Mouse (Mus musculus) thymus, adult 2 months (tissue): ENCODE data around the gene Dgkd. TPM values are rescaled to one million over a fixed set of nuclear protein-coding genes. Genes with fewer than 3 reads are reported as not detected.

ENCODE experiments used
- DNase-seq: peaks from one replicate; pipeline ENCODE4 v3.0.0; 2021
- H3K27ac ChIP-seq: fragments of 200-500 bp; 2 replicates; pipeline ENCODE4 v1.5.1; 2012; ENCODE audit warnings: low read length, control low read depth; ENCODE audit not compliant: control insufficient read depth, insufficient read depth
- H3K27me3 ChIP-seq: fragments of 200-500 bp; 2 replicates; pipeline ENCODE4 v1.6.1; 2012; ENCODE audit warnings: mild to moderate bottlenecking, low read length, moderate library complexity, mixed read lengths; ENCODE audit not compliant: control insufficient read depth, insufficient read depth
- H3K36me3 ChIP-seq: fragments of 200-500 bp; 2 replicates; pipeline ENCODE4 v1.6.1; 2012; ENCODE audit warnings: mild to moderate bottlenecking, low read length, moderate library complexity; ENCODE audit not compliant: control insufficient read depth, insufficient read depth
- H3K4me1 ChIP-seq: fragments of 200-500 bp; replicated peaks from 2 replicates; pipeline ENCODE4 v1.6.1; 2012; ENCODE audit warnings: low read length; ENCODE audit not compliant: control insufficient read depth, insufficient read depth
- H3K4me3 ChIP-seq: fragments of 200-500 bp; 2 replicates; pipeline ENCODE4 v1.5.1; 2012; ENCODE audit warnings: mild to moderate bottlenecking, low read length, control low read depth, moderate library complexity; ENCODE audit not compliant: control insufficient read depth, insufficient read depth
- CTCF ChIP-seq: fragments of 200-500 bp; IDR thresholded peaks from 2 replicates; pipeline ENCODE4 v1.5.1; 2012; ENCODE audit warnings: mild to moderate bottlenecking, control low read depth, low read length, moderate library complexity, borderline replicate concordance; ENCODE audit not compliant: control insufficient read depth, poor library complexity, insufficient read depth; ENCODE audit errors: extremely low read depth
- POLR2A ChIP-seq: fragments of 200-500 bp; IDR thresholded peaks from 2 replicates; pipeline ENCODE4 v1.6.1; 2012; ENCODE audit warnings: mild to moderate bottlenecking, low read length, control low read depth, moderate library complexity; ENCODE audit not compliant: control insufficient read depth, poor library complexity, insufficient read depth; ENCODE audit errors: extremely low read depth
- WGBS: fragments of 180-500 bp; shearing (Covaris S2); methylation state at CpG from one replicate; pipeline ENCODE4 v1.1.7; 2018; 5-methylcytosine and 5-hydroxymethylcytosine counted together
- polyA plus RNA-seq: library from polyadenylated mRNA; depleted of rRNA; stranded (reverse); fragments of >200 nt; gene quantifications from 2 replicates; pipeline ENCODE4 v1.2.3, GENCODE M21; 2012

The Dgkd gene
- polyA plus RNA-seq, 1 experiment, result 182 TPM

DNA sequence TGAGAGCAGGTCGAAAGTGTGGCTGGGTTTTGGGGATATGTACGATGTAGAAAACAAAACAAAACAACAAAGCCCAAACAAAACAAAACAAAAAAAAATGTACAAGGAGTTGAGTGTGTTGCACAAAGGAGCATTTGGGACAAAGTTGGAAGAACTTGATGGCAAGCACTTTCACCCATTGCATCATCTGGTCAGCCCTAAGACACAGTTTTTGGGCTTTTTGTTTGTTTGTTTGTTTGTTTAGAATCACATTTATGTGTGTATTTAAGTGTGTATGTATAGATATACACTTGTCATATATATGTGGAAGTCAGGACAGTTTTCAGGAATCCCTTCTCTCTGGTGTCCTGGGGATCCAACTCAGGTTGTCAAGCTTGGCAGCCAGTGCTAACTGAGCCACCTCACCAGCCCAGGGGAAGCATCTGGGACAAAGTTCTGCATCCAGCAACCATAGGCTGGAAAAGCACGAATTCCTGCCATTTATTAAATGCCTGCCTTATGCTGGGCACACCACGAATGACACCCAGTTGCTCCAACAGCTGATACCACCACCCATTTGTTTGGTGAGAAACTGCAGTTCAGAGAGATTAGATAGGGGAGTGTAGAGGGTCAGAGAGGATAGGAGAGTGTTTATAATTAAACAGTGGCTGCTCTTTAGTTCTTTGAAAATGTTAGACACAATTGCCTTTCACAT lies 5.5 kb upstream of the Dgkd start:
- 16% methylated on average over 4 of the region's 4 CpGs for WGBS

GRCm38 (mm10) chr1:87848237-87848996 lies 4.7 kb upstream of the Dgkd start:
- no peak overlapping the region for H3K4me3 ChIP-seq
- no peaks in the 10 kb centered on the region for H3K27me3 ChIP-seq
- 88% methylated on average over 11 of the region's 11 CpGs for WGBS
- H3K36me3 ChIP-seq, result no peaks in the 10 kb centered on the region
- TF ChIP-seq POLR2A (no peak), CTCF (no peak)
- DNase-seq, result peak; percentile 40
- peak overlapping the region; percentile 71 for H3K27ac ChIP-seq
- peaks cover 51% of the 10 kb centered on the region for H3K4me1 ChIP-seq

More for the DNA sequence above, 5.5 kb upstream of the Dgkd start:
- Histone ChIP-seq H3K27me3 (no peaks in the 10 kb centered on the region), H3K36me3 (no peaks in the 10 kb centered on the region), H3K4me1 (peaks cover 49% of the 10 kb centered on the region), H3K4me3 (no peak overlapping the region), H3K27ac (peak overlapping the region; percentile 100)
- TF ChIP-seq CTCF (no peak), POLR2A (no peak)
- peak; percentile 35 for DNase-seq

DNA sequence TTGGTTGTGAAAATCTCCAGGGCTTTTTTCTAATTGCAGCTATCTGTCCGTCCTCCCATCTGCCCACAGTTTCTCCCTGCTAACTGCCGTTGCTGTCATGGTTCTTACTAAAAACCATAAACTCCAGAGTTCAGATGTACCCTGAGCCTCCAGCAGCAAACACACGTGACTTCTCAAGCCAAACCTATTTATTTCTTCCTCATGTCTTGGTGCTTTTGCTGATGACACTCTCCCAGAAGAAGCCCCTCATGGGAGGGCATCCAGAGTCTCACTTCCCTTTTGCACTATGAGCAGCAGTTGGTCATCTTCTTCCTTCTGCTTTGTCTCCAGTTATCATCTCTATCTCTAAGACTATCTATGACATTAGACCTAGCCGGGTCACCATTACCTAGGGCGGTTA lies 3.8 kb upstream of the Dgkd start:
- no peak overlapping the region; the same call in 1 of the 2 replicates for H3K27ac ChIP-seq
- 51% methylated on average over 5 of the region's 5 CpGs for WGBS
- H3K4me1 ChIP-seq, result peaks cover 51% of the 10 kb centered on the region
- H3K36me3 ChIP-seq, result no peaks in the 10 kb centered on the region
- no peaks in the 10 kb centered on the region for H3K27me3 ChIP-seq
- H3K4me3 ChIP-seq, result no peak overlapping the region
- TF ChIP-seq POLR2A (no peak), CTCF (no peak)
- no peak for DNase-seq

DNA sequence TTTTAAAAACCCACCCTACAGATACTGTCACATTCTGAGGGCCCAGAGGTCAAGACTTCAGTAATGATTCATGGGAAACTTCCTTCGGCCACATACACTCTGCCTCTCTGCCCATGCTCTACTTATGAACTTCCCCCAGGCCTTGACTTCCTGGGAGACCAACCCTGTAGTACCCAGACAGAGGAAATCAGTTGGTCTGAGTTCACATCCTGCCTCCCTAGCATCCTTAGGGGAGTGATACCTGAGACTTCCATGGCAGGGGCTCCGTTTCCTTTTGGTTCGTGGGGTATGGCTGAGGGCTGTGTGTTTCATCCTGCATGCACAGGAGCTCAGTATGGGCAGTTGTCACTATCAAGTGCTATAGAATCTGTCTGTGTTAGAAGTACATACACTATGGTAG lies 1.7 kb upstream of the Dgkd start:
- TF ChIP-seq CTCF, result no peak
- no peak for TF ChIP-seq POLR2A
- Histone ChIP-seq H3K4me3 (no peak overlapping the region), H3K4me1 (peaks cover 49% of the 10 kb centered on the region), H3K27me3 (no peaks in the 10 kb centered on the region), H3K27ac (peak overlapping the region; percentile 45; the same call in 1 of the 2 replicates), H3K36me3 (no peaks in the 10 kb centered on the region)
- WGBS, result 79% methylated on average over 3 of the region's 3 CpGs
- DNase-seq, result peak; percentile 38

- Histone ChIP-seq H3K4me1 (peaks cover 46% of the 10 kb centered on the region), H3K36me3 (no peaks in the 10 kb centered on the region), H3K27me3 (no peaks in the 10 kb centered on the region), H3K27ac (peak overlapping the region; percentile 52), H3K4me3 (no peak overlapping the region)
- no peak for TF ChIP-seq CTCF
- TF ChIP-seq POLR2A, result no peak
- WGBS, result 79% methylated on average over 5 of the region's 5 CpGs
- DNase-seq, result no peak
Observed at GRCm38 (mm10) chr1:87852081-87852790, 851 bp upstream of the Dgkd start.
